Mouse (Mus musculus) heart, postnatal 0 days (tissue): ENCODE measurements around the gene Top3b.

Source experiments
- CTCF ChIP-seq: IDR thresholded peaks from 2 replicates; pipeline ENCODE4 v1.5.1; 2016; ENCODE audit warnings: antibody characterized with exemption, control low read depth, low read depth
- EP300 ChIP-seq: IDR thresholded peaks from 2 replicates; pipeline ENCODE4 v1.6.1; 2016; ENCODE audit warnings: antibody characterized with exemption, low read depth

DNA sequence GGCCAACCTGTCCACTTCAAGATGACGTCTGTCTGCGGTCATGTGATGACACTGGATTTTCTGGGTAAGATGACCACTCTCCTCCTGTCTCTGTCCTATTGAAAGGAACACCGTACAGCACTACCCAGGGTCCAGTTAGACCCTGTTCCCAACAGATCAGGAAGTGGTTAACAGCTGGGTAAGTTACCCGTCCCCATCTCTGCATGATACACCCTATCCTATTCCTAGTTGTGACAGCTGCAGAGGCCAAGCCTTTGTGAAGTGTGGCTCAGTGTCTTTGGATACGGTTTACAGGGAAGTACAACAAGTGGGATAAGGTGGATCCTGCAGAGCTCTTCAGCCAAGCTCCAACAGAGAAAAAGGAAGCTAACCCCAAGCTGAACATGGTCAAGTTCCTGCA is 8.5 kb downstream of the Top3b start:
- TF ChIP-seq CTCF (no peak), EP300 (no peak)
